Mouse (Mus musculus): ENCODE measurements around the gene Dhh. TPM values are rescaled to one million over a fixed set of nuclear protein-coding genes. Genes with fewer than 3 reads are reported as not detected.

Dhh gene
- total and polyA plus RNA-seq, 3 experiments = not detected

GRCm38 (mm10) chr15:98924682-98925081, 26.3 kb upstream of the Dhh start:
- Histone ChIP-seq H3K79me2 (replicated peaks; ENCODE audit: control insufficient read depth, extremely low read depth, insufficient read depth, poor library complexity, severe bottlenecking) (no peaks in the 10 kb centered on the region), H3K36me3 (replicated peaks in 1 of 2; ENCODE audit: control insufficient read depth in 1 of 2, insufficient read depth in 1 of 2, low read length in 1 of 2) (peaks cover 0 to 3% of the 10 kb centered on the region in 2 experiments), H3K4me2 (ENCODE audit: insufficient read depth, low read depth, poor library complexity, severe bottlenecking) (no peak overlapping the region), H3K9me3 (replicated peaks; ENCODE audit: low read length) (peaks cover 3% of the 10 kb centered on the region), H3K4me1 (ENCODE audit: control insufficient read depth in 1 of 2, insufficient read depth in 2 of 2) (peaks cover 2 to 18% of the 10 kb centered on the region in 2 experiments), H3K27me3 (replicated peaks) (no peaks in the 10 kb centered on the region), H3K4me3 (replicated peaks in 1 of 3; ENCODE audit: low read depth in 2 of 3, low read length in 2 of 3, poor library complexity in 1 of 3) (no peak overlapping the region), H3K27ac (ENCODE audit: insufficient read depth, low read depth) (no peak overlapping the region), H3K9ac (ENCODE audit: insufficient read depth, low read depth) (no peak overlapping the region)
- dilution Hi-C loops (cut with MboI; ENCODE audit: extremely low pct_ligation_motif_present, extremely low pct_unique_long_range_greater_than_20kb, low sequenced_read_pairs) = no loop called here
- DNase-seq (ENCODE audit: extremely low read depth) = no peak
- in situ Hi-C loops (cut with MboI; ENCODE audit: low pct_ligation_motif_present, low pct_unique_long_range_greater_than_20kb, low sequenced_read_pairs) = loop anchor here (10.0 to 25.0 kb wide), 3 partner anchors 1262 to 1430 kb away; no protein-coding TSS in a partner anchor
- no peak for TF ChIP-seq ETS1 (conservative IDR thresholded peaks at IDR 0.05; ENCODE audit: low read depth, low read length)
- TF ChIP-seq CHD2 (IDR thresholded peaks at IDR 0.05; ENCODE audit: low read length) = no peak
- TF ChIP-seq E2F4 (IDR thresholded peaks at IDR 0.05; ENCODE audit: insufficient replicate concordance, low read depth, low read length) = no peak
- TF ChIP-seq MAX (IDR thresholded peaks at IDR 0.05; ENCODE audit: low read length) = no peak
- TF ChIP-seq BHLHE40 (IDR thresholded peaks at IDR 0.05; ENCODE audit: low read depth, low read length) = no peak
- TF ChIP-seq TBP (conservative IDR thresholded peaks at IDR 0.05; ENCODE audit: low read depth, low read length) = no peak
- no peak for TF ChIP-seq MXI1 (IDR thresholded peaks at IDR 0.05; ENCODE audit: low read depth, low read length)
- no peak for TF ChIP-seq ZNF384 (IDR thresholded peaks at IDR 0.05; ENCODE audit: low read depth, low read length)
- no peak for TF ChIP-seq SIN3A (IDR thresholded peaks at IDR 0.05; ENCODE audit: low read length)
- TF ChIP-seq USF1 (IDR thresholded peaks at IDR 0.05; ENCODE audit: low read depth, low read length) = no peak
- no peak for TF ChIP-seq NRF1 (IDR thresholded peaks at IDR 0.05; ENCODE audit: low read depth, low read length)
- no peak for TF ChIP-seq ELF1 (IDR thresholded peaks at IDR 0.05; ENCODE audit: low read depth, low read length)
- no peak for TF ChIP-seq EP300 (IDR thresholded peaks at IDR 0.05; ENCODE audit: low read length)
- no peak for TF ChIP-seq TCF12 (IDR thresholded peaks at IDR 0.05; ENCODE audit: low read depth, low read length)

DNA sequence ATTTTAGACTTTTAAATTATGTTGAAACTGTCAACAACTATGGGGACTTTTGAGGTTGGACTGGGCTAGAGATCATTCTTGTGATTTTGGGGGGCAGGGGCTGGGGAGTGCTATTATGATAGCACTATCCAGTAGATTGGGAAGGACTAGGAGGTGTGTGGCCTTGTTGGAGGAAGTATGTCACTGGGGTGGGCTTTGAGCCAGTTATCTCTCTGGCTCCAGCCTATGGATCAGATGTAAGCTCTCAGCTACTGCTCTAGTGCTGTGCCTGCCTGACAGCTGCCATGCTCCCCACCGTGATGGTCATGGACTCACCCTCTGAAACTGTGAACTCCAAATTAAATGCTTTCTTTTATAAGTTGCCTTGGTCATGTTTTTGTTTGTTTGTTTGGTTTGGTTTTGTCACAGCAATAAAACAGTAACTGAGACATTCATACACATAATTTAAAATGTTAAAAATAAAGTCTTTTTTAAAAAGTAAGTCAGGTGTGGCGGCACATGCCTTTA, 24.7 kb upstream of the Dhh start:
- no peak for DNase-seq (ENCODE audit: extremely low read depth)
- no peaks in the 10 kb centered on the region for H3K27me3 ChIP-seq (replicated peaks)
- H3K36me3 ChIP-seq (replicated peaks in 1 of 2; ENCODE audit: control insufficient read depth in 1 of 2, insufficient read depth in 1 of 2, low read length in 1 of 2) = peaks cover 0 to 2% of the 10 kb centered on the region in 2 experiments
- no peak for TF ChIP-seq PAX5 (IDR thresholded peaks at IDR 0.05; ENCODE audit: low read length)
- no peak for TF ChIP-seq HCFC1 (IDR thresholded peaks at IDR 0.05; ENCODE audit: low read depth, low read length)
- TF ChIP-seq CHD2 (IDR thresholded peaks at IDR 0.05; ENCODE audit: low read length) = no peak
- no peak for TF ChIP-seq RAD21 (IDR thresholded peaks at IDR 0.05; ENCODE audit: low read depth, low read length)
- no peak for TF ChIP-seq ZMIZ1 (IDR thresholded peaks at IDR 0.05; ENCODE audit: low read depth, low read length)
- no peak for TF ChIP-seq POLR2A (IDR thresholded peaks at IDR 0.05; ENCODE audit: low read depth, low read length)
- TF ChIP-seq POLR2AphosphoS2 (IDR thresholded peaks at IDR 0.05; ENCODE audit: low read depth, low read length) = no peak
- no peak for TF ChIP-seq MAZ (IDR thresholded peaks at IDR 0.05; ENCODE audit: low read depth, low read length)
- H3K4me2 ChIP-seq (ENCODE audit: insufficient read depth, low read depth, poor library complexity, severe bottlenecking) = no peak overlapping the region
- dilution Hi-C loops (cut with MboI; ENCODE audit: extremely low pct_ligation_motif_present, extremely low pct_unique_long_range_greater_than_20kb, low sequenced_read_pairs) = no loop called here
- no peaks in the 10 kb centered on the region for H3K79me2 ChIP-seq (replicated peaks; ENCODE audit: control insufficient read depth, extremely low read depth, insufficient read depth, poor library complexity, severe bottlenecking)
- H3K4me1 ChIP-seq (ENCODE audit: control insufficient read depth in 1 of 2, insufficient read depth in 2 of 2) = peaks cover 2 to 12% of the 10 kb centered on the region in 2 experiments
- no peak overlapping the region for H3K4me3 ChIP-seq (replicated peaks in 1 of 3; ENCODE audit: low read depth in 2 of 3, low read length in 2 of 3, poor library complexity in 1 of 3)
- H3K27ac ChIP-seq (ENCODE audit: insufficient read depth, low read depth) = no peak overlapping the region
- in situ Hi-C loops (cut with MboI; ENCODE audit: low pct_ligation_motif_present, low pct_unique_long_range_greater_than_20kb, low sequenced_read_pairs) = loop anchor here (10.0 kb wide), 1 partner anchor 1428 kb away; no protein-coding TSS in a partner anchor
- H3K9me3 ChIP-seq (replicated peaks; ENCODE audit: low read length) = peaks cover 3% of the 10 kb centered on the region
- no peak overlapping the region for H3K9ac ChIP-seq (ENCODE audit: insufficient read depth, low read depth)

Data from CH12.LX (cell line).